Mouse (Mus musculus): ENCODE results near the gene 2610528J11Rik. TPM values are rescaled to one million over a fixed set of nuclear protein-coding genes. Genes with fewer than 3 reads are reported as not detected.

Gene 2610528J11Rik
- total and polyA plus RNA-seq, 3 experiments, result not detected

- Histone ChIP-seq H3K36me3 (replicated peaks) (no peaks in the 10 kb centered on the region), H3K4me1 (ENCODE audit: insufficient read depth, low read depth, low read length) (peaks cover 16% of the 10 kb centered on the region), H3K9me3 (replicated peaks) (peaks cover 14% of the 10 kb centered on the region), H3K4me3 (ENCODE audit: low read depth, low read length) (no peak overlapping the region), H3K27me3 (ENCODE audit: insufficient read depth, low read length) (peaks cover 12% of the 10 kb centered on the region)
- TF ChIP-seq TAL1 (conservative IDR thresholded peaks at IDR 0.05; ENCODE audit: low read depth, low read length) (no peak), GATA1 (IDR thresholded peaks at IDR 0.05; ENCODE audit: borderline replicate concordance, low read length) (no peak), GATA2 (IDR thresholded peaks at IDR 0.05; ENCODE audit: borderline replicate concordance, low read depth, low read length) (no peak), POLR2AphosphoS5 (IDR thresholded peaks at IDR 0.05; ENCODE audit: insufficient replicate concordance, low read depth, low read length) (no peak), CTCF (IDR thresholded peaks at IDR 0.05; ENCODE audit: low read depth, low read length) (peak; percentile 77)
- DNase-seq (ENCODE audit: low spot score) (peak; percentile 34), ATAC-seq (ENCODE audit: extremely low read depth, insufficient number of reproducible peaks, low FRiP score, poor library complexity, severe bottlenecking) (no peak; the same call in 1 of the 2 replicates)
These were observed 39.4 kb downstream of the 2610528J11Rik start for GRCm38 (mm10) chr4:118566161-118566676.

DNA sequence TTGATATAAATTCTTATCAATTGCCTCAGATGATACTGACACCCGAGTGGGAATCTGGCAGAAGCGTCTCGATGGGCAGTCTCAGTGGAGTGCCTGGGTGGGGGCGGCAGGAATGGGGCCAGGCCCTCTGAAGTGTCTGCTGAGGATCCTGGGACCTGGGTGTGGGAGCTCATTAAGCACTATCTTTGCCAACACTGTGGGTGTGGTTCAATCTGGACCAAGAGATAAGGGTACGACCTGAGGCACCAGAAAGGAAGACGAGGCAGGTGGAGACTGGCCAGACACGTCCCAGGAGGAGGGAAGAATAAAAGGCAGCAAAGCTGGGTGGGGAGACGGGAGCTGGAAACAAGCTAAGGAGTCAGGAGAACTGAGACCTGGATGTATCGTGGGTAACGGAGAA lies 41.9 kb downstream of the 2610528J11Rik start:
- DNase-seq (ENCODE audit: low spot score), result no peak
- H3K4me1 ChIP-seq (ENCODE audit: insufficient read depth, low read depth, low read length), result peaks cover 16% of the 10 kb centered on the region
- peak; percentile 40; the same call in 1 of the 2 replicates for ATAC-seq (ENCODE audit: extremely low read depth, insufficient number of reproducible peaks, low FRiP score, poor library complexity, severe bottlenecking)
- TF ChIP-seq TAL1 (conservative IDR thresholded peaks at IDR 0.05; ENCODE audit: low read depth, low read length) (no peak; the same call in 1 of the 2 replicates), CTCF (IDR thresholded peaks at IDR 0.05; ENCODE audit: low read depth, low read length) (no peak)
- H3K9me3 ChIP-seq (replicated peaks), result peaks cover 14% of the 10 kb centered on the region
- no peak overlapping the region; the same call in 1 of the 2 replicates for H3K4me3 ChIP-seq (ENCODE audit: low read depth, low read length)
- H3K36me3 ChIP-seq (replicated peaks), result no peaks in the 10 kb centered on the region
- H3K27me3 ChIP-seq (ENCODE audit: insufficient read depth, low read length), result peaks cover 19% of the 10 kb centered on the region

GRCm38 (mm10) chr4:118569320-118569719 lies 42.5 kb downstream of the 2610528J11Rik start:
- peaks cover 14% of the 10 kb centered on the region for H3K9me3 ChIP-seq (replicated peaks)
- DNase-seq (ENCODE audit: low spot score) (no peak), ATAC-seq (ENCODE audit: extremely low read depth, insufficient number of reproducible peaks, low FRiP score, poor library complexity, severe bottlenecking) (no peak)
- TF ChIP-seq CTCF (IDR thresholded peaks at IDR 0.05; ENCODE audit: low read depth, low read length) (no peak), GATA2 (IDR thresholded peaks at IDR 0.05; ENCODE audit: borderline replicate concordance, low read depth, low read length) (no peak), POLR2AphosphoS5 (IDR thresholded peaks at IDR 0.05; ENCODE audit: insufficient replicate concordance, low read depth, low read length) (no peak), GATA1 (IDR thresholded peaks at IDR 0.05; ENCODE audit: borderline replicate concordance, low read length) (no peak), TAL1 (conservative IDR thresholded peaks at IDR 0.05; ENCODE audit: low read depth, low read length) (no peak)
- H3K4me3 ChIP-seq (ENCODE audit: low read depth, low read length), result no peak overlapping the region; the same call in 1 of the 2 replicates
- no peaks in the 10 kb centered on the region for H3K36me3 ChIP-seq (replicated peaks)
- peaks cover 16% of the 10 kb centered on the region for H3K4me1 ChIP-seq (ENCODE audit: insufficient read depth, low read depth, low read length)
- peaks cover 14% of the 10 kb centered on the region; the same call in 1 of the 2 replicates for H3K27me3 ChIP-seq (ENCODE audit: insufficient read depth, low read length)

DNA sequence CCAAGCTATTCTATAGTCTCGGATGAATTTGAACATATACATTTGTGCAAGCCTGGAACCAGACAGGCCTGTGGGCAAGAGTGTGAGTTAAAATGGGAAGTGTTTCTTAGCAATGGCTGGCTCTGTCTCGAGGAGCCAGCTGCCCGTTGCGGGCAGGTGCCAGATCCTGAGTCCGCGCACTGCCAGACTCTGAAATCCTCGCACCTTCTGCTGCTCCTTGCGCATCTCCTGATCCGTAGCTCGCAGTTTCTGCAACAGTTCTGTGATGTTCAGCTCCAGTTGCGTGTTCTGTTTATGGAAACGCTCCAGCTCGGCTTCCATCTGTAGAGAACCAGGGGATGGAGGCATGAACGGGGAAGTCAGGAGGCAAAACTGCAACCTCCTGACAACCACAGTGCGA lies 44.6 kb downstream of the 2610528J11Rik start:
- peaks cover 25% of the 10 kb centered on the region for H3K27me3 ChIP-seq (ENCODE audit: insufficient read depth, low read length)
- DNase-seq (ENCODE audit: low spot score) (no peak), ATAC-seq (ENCODE audit: extremely low read depth, insufficient number of reproducible peaks, low FRiP score, poor library complexity, severe bottlenecking) (no peak)
- peaks cover 16% of the 10 kb centered on the region for H3K4me1 ChIP-seq (ENCODE audit: insufficient read depth, low read depth, low read length)
- H3K4me3 ChIP-seq (ENCODE audit: low read depth, low read length), result no peak overlapping the region
- H3K36me3 ChIP-seq (replicated peaks), result no peaks in the 10 kb centered on the region
- peaks cover 14% of the 10 kb centered on the region for H3K9me3 ChIP-seq (replicated peaks)
- no peak for TF ChIP-seq GATA1 (IDR thresholded peaks at IDR 0.05; ENCODE audit: borderline replicate concordance, low read length)
- TF ChIP-seq TAL1 (conservative IDR thresholded peaks at IDR 0.05; ENCODE audit: low read depth, low read length), result no peak
- no peak for TF ChIP-seq CTCF (IDR thresholded peaks at IDR 0.05; ENCODE audit: low read depth, low read length)
- no peak for TF ChIP-seq GATA2 (IDR thresholded peaks at IDR 0.05; ENCODE audit: borderline replicate concordance, low read depth, low read length)
- no peak for TF ChIP-seq POLR2AphosphoS5 (IDR thresholded peaks at IDR 0.05; ENCODE audit: insufficient replicate concordance, low read depth, low read length)

DNA sequence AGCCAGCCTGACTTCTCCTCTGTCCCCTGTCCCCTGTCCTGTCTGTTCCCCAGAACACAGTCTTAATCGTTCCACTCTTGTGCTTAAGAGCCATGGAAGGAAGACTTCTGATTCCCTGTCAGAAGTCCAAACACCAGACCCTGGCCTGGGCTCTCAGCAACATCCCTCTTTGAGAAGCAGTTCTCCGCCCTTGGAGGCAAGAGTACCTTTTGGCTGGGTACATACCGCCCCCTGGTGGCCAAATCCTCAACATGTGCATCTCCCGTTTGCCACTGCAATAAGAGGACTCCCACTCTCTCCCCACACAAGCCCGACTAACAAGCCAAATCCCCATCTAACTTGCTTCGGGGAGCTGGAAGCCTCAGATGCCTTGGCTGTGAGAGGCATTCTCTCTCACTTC lies 49.3 kb downstream of the 2610528J11Rik start:
- no peak overlapping the region for H3K4me3 ChIP-seq (ENCODE audit: low read depth, low read length)
- TF ChIP-seq CTCF (IDR thresholded peaks at IDR 0.05; ENCODE audit: low read depth, low read length) (peak; percentile 79), POLR2AphosphoS5 (IDR thresholded peaks at IDR 0.05; ENCODE audit: insufficient replicate concordance, low read depth, low read length) (no peak)
- H3K4me1 ChIP-seq (ENCODE audit: insufficient read depth, low read depth, low read length), result no peaks in the 10 kb centered on the region
- no peak for ATAC-seq (ENCODE audit: extremely low read depth, insufficient number of reproducible peaks, low FRiP score, poor library complexity, severe bottlenecking)
- peaks cover 30% of the 10 kb centered on the region for H3K27me3 ChIP-seq (ENCODE audit: insufficient read depth, low read length)
- no peaks in the 10 kb centered on the region for H3K36me3 ChIP-seq (replicated peaks)
- H3K9me3 ChIP-seq (replicated peaks), result 0 out of 2 replicates have a peak, but pooled peaks cover 2% of the 10 kb centered on the region
- DNase-seq (ENCODE audit: low spot score), result peak; percentile 68

GRCm38 (mm10) chr4:118579313-118579712 lies 52.5 kb downstream of the 2610528J11Rik start:
- DNase-seq (ENCODE audit: low spot score) (peak; percentile 22), ATAC-seq (ENCODE audit: extremely low read depth, insufficient number of reproducible peaks, low FRiP score, poor library complexity, severe bottlenecking) (no peak)
- Histone ChIP-seq H3K4me1 (ENCODE audit: insufficient read depth, low read depth, low read length) (no peaks in the 10 kb centered on the region), H3K36me3 (replicated peaks) (no peaks in the 10 kb centered on the region), H3K9me3 (replicated peaks) (0 out of 2 replicates have a peak, but pooled peaks cover 2% of the 10 kb centered on the region), H3K27me3 (ENCODE audit: insufficient read depth, low read length) (peaks cover 23% of the 10 kb centered on the region), H3K4me3 (ENCODE audit: low read depth, low read length) (no peak overlapping the region)
- no peak for TF ChIP-seq GATA1 (IDR thresholded peaks at IDR 0.05; ENCODE audit: borderline replicate concordance, low read length)
- TF ChIP-seq GATA2 (IDR thresholded peaks at IDR 0.05; ENCODE audit: borderline replicate concordance, low read depth, low read length), result no peak
- TF ChIP-seq TAL1 (conservative IDR thresholded peaks at IDR 0.05; ENCODE audit: low read depth, low read length), result no peak
- peak; percentile 32; the same call in 1 of the 2 replicates for TF ChIP-seq CTCF (IDR thresholded peaks at IDR 0.05; ENCODE audit: low read depth, low read length)
- TF ChIP-seq POLR2AphosphoS5 (IDR thresholded peaks at IDR 0.05; ENCODE audit: insufficient replicate concordance, low read depth, low read length), result no peak

Other genes starting within 250 kb of the 2610528J11Rik start
- gene Ptprf, start 235.6 kb upstream of the 2610528J11Rik start, total RNA-seq (2014; fragmentation: Nextera tagmentation), result not detected in 2 replicates
- 0.06 and 0.27 TPM in 2 replicates for gene Ptprf, start 235.6 kb upstream of the 2610528J11Rik start, total RNA-seq (2017)
- gene Ptprf, start 235.6 kb upstream of the 2610528J11Rik start, polyA plus RNA-seq (2012), result not detected in 2 replicates
- 28.3 and 28.5 TPM in 2 replicates for gene Szt2, start 117.7 kb upstream of the 2610528J11Rik start, total RNA-seq (2014; fragmentation: Nextera tagmentation)
- gene Szt2, start 117.7 kb upstream of the 2610528J11Rik start, total RNA-seq (2017), result 5.2 and 6.2 TPM in 2 replicates
- gene Szt2, start 117.7 kb upstream of the 2610528J11Rik start, polyA plus RNA-seq (2012), result 64.3 and 82.7 TPM in 2 replicates
- gene Med8, start 117.7 kb upstream of the 2610528J11Rik start, total RNA-seq (2014; fragmentation: Nextera tagmentation), result 73.5 and 87.0 TPM in 2 replicates
- gene Med8, start 117.7 kb upstream of the 2610528J11Rik start, total RNA-seq (2017), result 124 and 133 TPM in 2 replicates
- gene Med8, start 117.7 kb upstream of the 2610528J11Rik start, polyA plus RNA-seq (2012), result 43.4 and 45.0 TPM in 2 replicates
- gene Elovl1, start 98.9 kb upstream of the 2610528J11Rik start, total RNA-seq (2014; fragmentation: Nextera tagmentation), result 95.3 and 122 TPM in 2 replicates
- 117 and 138 TPM in 2 replicates for gene Elovl1, start 98.9 kb upstream of the 2610528J11Rik start, total RNA-seq (2017)
- 82.4 and 98.1 TPM in 2 replicates for gene Elovl1, start 98.9 kb upstream of the 2610528J11Rik start, polyA plus RNA-seq (2012)
- gene Cdc20, start 89.6 kb upstream of the 2610528J11Rik start, total RNA-seq (2014; fragmentation: Nextera tagmentation), result 43.7 and 52.5 TPM in 2 replicates
- gene Cdc20, start 89.6 kb upstream of the 2610528J11Rik start, total RNA-seq (2017), result 86.2 and 97.4 TPM in 2 replicates
- 153 and 175 TPM in 2 replicates for gene Cdc20, start 89.6 kb upstream of the 2610528J11Rik start, polyA plus RNA-seq (2012)
- not detected in 2 replicates for gene Mpl, start 69.5 kb upstream of the 2610528J11Rik start, total RNA-seq (2014; fragmentation: Nextera tagmentation)
- 0.06 and 1.0 TPM in 2 replicates for gene Mpl, start 69.5 kb upstream of the 2610528J11Rik start, total RNA-seq (2017)
- gene Mpl, start 69.5 kb upstream of the 2610528J11Rik start, polyA plus RNA-seq (2012), result 0.03 and 0.05 TPM in 2 replicates
- gene Tie1, start 36.9 kb upstream of the 2610528J11Rik start, total RNA-seq (2014; fragmentation: Nextera tagmentation), result not detected in 2 replicates
- 0.05 TPM in 1 of 2 replicates, not detected in the other for gene Tie1, start 36.9 kb upstream of the 2610528J11Rik start, total RNA-seq (2017)
- 0.01 TPM in 1 of 2 replicates, not detected in the other for gene Tie1, start 36.9 kb upstream of the 2610528J11Rik start, polyA plus RNA-seq (2012)
- gene Tmem125, start 17.0 kb downstream of the 2610528J11Rik start, total RNA-seq (2014; fragmentation: Nextera tagmentation), result not detected in 2 replicates
- gene Tmem125, start 17.0 kb downstream of the 2610528J11Rik start, total RNA-seq (2017), result 0.22 TPM in 1 of 2 replicates, not detected in the other
- gene Tmem125, start 17.0 kb downstream of the 2610528J11Rik start, polyA plus RNA-seq (2012), result not detected in 2 replicates
- not detected in 2 replicates for gene Cfap57, start 93.8 kb downstream of the 2610528J11Rik start, total RNA-seq (2014; fragmentation: Nextera tagmentation)
- gene Cfap57, start 93.8 kb downstream of the 2610528J11Rik start, total RNA-seq (2017), result 0.05 TPM in 1 of 2 replicates, not detected in the other
- not detected in 2 replicates for gene Cfap57, start 93.8 kb downstream of the 2610528J11Rik start, polyA plus RNA-seq (2012)
- 116 and 153 TPM in 2 replicates for gene Ebna1bp2, start 93.8 kb downstream of the 2610528J11Rik start, total RNA-seq (2014; fragmentation: Nextera tagmentation)
- gene Ebna1bp2, start 93.8 kb downstream of the 2610528J11Rik start, total RNA-seq (2017), result 116 and 127 TPM in 2 replicates
- 25.0 and 41.7 TPM in 2 replicates for gene Ebna1bp2, start 93.8 kb downstream of the 2610528J11Rik start, polyA plus RNA-seq (2012)
- not detected in 2 replicates for gene Olfr62, start 132.0 kb downstream of the 2610528J11Rik start, total RNA-seq (2014; fragmentation: Nextera tagmentation)
- 0.11 TPM in 1 of 2 replicates, not detected in the other for gene Olfr62, start 132.0 kb downstream of the 2610528J11Rik start, total RNA-seq (2017)
- gene Olfr62, start 132.0 kb downstream of the 2610528J11Rik start, polyA plus RNA-seq (2012), result not detected in 2 replicates
- not detected in 2 replicates for gene Olfr1342, start 165.8 kb downstream of the 2610528J11Rik start, total RNA-seq (2014; fragmentation: Nextera tagmentation)
- 0.11 TPM in 1 of 2 replicates, not detected in the other for gene Olfr1342, start 165.8 kb downstream of the 2610528J11Rik start, total RNA-seq (2017)
- gene Olfr1342, start 165.8 kb downstream of the 2610528J11Rik start, polyA plus RNA-seq (2012), result not detected in 2 replicates
- not detected in 2 replicates for gene Olfr1341, start 176.5 kb downstream of the 2610528J11Rik start, total RNA-seq (2014; fragmentation: Nextera tagmentation)
- 0.12 and 0.16 TPM in 2 replicates for gene Olfr1341, start 176.5 kb downstream of the 2610528J11Rik start, total RNA-seq (2017)
- gene Olfr1341, start 176.5 kb downstream of the 2610528J11Rik start, polyA plus RNA-seq (2012), result not detected in 2 replicates
- not detected in 2 replicates for gene Olfr1340, start 193.1 kb downstream of the 2610528J11Rik start, total RNA-seq (2014; fragmentation: Nextera tagmentation)
- 0.05 TPM in 1 of 2 replicates, not detected in the other for gene Olfr1340, start 193.1 kb downstream of the 2610528J11Rik start, total RNA-seq (2017)
- gene Olfr1340, start 193.1 kb downstream of the 2610528J11Rik start, polyA plus RNA-seq (2012), result not detected in 2 replicates
- not detected in 2 replicates for gene Olfr1339, start 205.2 kb downstream of the 2610528J11Rik start, total RNA-seq (2014; fragmentation: Nextera tagmentation)
- 0.06 and 0.11 TPM in 2 replicates for gene Olfr1339, start 205.2 kb downstream of the 2610528J11Rik start, total RNA-seq (2017)
- not detected in 2 replicates for gene Olfr1339, start 205.2 kb downstream of the 2610528J11Rik start, polyA plus RNA-seq (2012)
- gene Olfr1338, start 231.7 kb downstream of the 2610528J11Rik start, total RNA-seq (2014; fragmentation: Nextera tagmentation), result not detected in 2 replicates
- 0.12 TPM in 1 of 2 replicates, not detected in the other for gene Olfr1338, start 231.7 kb downstream of the 2610528J11Rik start, total RNA-seq (2017)
- not detected in 2 replicates for gene Olfr1338, start 231.7 kb downstream of the 2610528J11Rik start, polyA plus RNA-seq (2012)

All from G1E (cell line).